Mouse (Mus musculus): ENCODE measurements around the gene Pik3c2a. TPM values are rescaled to one million over a fixed set of nuclear protein-coding genes. Genes with fewer than 3 reads are reported as not detected.
"Not testable (repeated sequence)": the region's sequence is repeated elsewhere in the genome, so short reads cannot be mapped to it uniquely, and the experiment has no call there.

The Pik3c2a gene
- total RNA-seq, 2 experiments from 2014 or later: 23.4 to 25.9 TPM

DNA sequence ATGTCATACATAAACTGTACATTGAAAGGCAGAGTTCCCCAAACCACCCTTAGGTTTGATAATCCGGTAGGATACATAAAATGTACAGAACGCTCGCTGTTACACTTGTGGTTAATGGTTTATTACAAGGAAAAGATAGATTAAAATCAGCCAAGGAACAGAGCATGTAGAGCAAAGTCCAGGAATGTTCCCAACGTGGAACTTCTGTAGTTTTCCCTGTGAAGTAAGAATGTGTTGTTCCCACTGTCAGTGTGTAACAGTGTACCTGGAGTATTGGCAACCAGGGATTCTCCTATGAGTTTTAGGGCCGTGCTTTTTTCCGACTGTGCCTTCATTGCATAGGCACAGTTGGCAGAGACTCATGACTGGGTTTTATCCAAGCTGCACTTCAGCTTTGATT, 17.5 kb downstream of the Pik3c2a start:
- no peak for DNase-seq
- intact Hi-C loops (cut with DNase I): no loop called here

GRCm38 (mm10) chr7:116421081-116421480, 22.2 kb downstream of the Pik3c2a start:
- intact Hi-C loops (cut with DNase I): no loop called here
- no peak for DNase-seq

DNA sequence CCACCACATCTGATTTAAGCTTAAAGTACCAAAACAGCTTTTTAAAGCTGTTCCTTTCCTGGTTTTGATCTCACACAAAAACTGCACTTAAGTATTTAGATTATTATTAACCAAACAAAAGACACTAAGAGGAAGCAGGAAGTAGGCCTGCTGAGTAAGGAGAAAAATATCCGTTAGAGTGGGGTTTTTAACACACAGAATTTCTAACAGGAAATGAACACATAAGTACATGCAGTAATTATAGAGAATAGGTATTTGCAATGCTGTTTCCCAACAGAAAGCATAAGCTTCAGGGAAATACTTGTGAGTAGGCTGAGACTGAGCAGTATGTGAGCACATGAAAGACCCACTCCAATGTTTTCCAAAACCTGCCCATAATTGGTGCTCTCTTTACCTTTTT, 33.8 kb downstream of the Pik3c2a start:
- no peak for DNase-seq
- intact Hi-C loops (cut with DNase I): no loop called here

GRCm38 (mm10) chr7:116392329-116392728, 50.9 kb downstream of the Pik3c2a start:
- intact Hi-C loops (cut with DNase I): no loop called here
- no peak for DNase-seq

DNA sequence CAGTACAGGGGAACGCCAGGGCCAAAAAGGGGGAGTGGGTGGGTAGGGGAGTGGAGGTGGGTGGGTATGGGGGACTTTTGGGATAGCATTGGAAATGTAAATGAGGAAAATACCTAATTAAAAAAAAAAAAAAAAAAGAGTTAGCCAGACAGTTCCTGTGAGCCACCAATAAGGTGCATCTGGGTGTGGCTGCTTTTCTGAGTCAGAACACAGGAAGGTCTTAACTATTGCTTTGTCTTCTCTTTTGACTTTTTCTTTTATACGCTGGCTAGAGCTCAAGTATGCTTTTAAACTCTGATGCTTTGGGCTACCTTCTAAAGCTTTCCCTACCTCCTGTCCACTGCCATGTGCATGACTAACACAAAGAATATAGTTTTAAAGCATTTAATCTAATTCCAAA, 55.9 kb downstream of the Pik3c2a start:
- DNase-seq; intact Hi-C loops (cut with DNase I): not testable (repeated sequence)

GRCm38 (mm10) chr7:116379181-116379580, 64.1 kb downstream of the Pik3c2a start:
- intact Hi-C loops (cut with DNase I); DNase-seq: not testable (repeated sequence)

GRCm38 (mm10) chr7:116374284-116374683, 69.0 kb downstream of the Pik3c2a start:
- no peak for DNase-seq
- intact Hi-C loops (cut with DNase I): no loop called here

DNA sequence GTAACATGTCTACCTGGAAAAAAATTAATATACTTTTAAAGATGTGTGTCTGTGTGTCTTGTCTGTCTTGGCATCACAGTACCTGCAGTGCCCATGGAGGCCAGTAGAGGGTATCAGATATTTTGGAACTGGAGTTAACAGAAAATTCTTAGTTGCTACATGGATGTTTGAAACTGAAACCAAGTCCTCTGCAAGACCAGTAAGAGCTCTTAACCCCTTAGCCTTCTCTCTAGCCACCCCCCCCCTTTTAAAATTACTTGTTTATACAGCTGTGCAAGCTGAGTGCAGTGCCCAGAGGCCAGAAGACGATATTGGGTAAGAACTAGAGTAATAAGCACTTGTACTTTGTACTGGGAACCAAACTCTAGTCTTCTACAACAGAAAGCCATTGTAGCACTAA, 107.0 kb downstream of the Pik3c2a start:
- intact Hi-C loops (cut with DNase I): loop anchor here (5.0 kb wide), 1 partner anchor 271 kb away; no protein-coding TSS in a partner anchor
- peak; percentile 63 to 76 for DNase-seq

GRCm38 (mm10) chr7:116335133-116335532, 108.1 kb downstream of the Pik3c2a start:
- intact Hi-C loops (cut with DNase I): loop anchor here (5.0 kb wide), 1 partner anchor 272 kb away; no protein-coding TSS in a partner anchor
- DNase-seq: no peak

DNA sequence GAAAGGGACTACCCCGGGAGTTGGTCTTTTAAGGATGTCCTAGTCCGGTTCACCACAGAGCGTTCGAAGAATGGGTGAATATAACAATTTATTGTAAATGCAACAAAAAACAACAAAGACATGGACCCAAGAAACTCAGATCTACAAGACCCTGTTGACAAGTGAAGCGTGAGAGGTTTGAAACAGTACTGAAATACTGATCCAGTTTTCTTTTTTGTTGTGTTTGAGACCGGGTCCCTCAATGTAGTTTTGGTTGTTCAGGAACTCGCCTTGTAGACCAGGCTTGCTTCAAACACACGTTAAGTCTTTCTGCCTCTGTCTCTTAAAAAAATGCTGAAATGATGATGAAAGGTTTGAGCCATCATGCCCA, 108.6 kb downstream of the Pik3c2a start:
- DNase-seq: no peak
- intact Hi-C loops (cut with DNase I): loop anchor here (5.0 kb wide), 2 partner anchors 108 to 273 kb away; partner anchors contain the start of gene Pik3c2a

DNA sequence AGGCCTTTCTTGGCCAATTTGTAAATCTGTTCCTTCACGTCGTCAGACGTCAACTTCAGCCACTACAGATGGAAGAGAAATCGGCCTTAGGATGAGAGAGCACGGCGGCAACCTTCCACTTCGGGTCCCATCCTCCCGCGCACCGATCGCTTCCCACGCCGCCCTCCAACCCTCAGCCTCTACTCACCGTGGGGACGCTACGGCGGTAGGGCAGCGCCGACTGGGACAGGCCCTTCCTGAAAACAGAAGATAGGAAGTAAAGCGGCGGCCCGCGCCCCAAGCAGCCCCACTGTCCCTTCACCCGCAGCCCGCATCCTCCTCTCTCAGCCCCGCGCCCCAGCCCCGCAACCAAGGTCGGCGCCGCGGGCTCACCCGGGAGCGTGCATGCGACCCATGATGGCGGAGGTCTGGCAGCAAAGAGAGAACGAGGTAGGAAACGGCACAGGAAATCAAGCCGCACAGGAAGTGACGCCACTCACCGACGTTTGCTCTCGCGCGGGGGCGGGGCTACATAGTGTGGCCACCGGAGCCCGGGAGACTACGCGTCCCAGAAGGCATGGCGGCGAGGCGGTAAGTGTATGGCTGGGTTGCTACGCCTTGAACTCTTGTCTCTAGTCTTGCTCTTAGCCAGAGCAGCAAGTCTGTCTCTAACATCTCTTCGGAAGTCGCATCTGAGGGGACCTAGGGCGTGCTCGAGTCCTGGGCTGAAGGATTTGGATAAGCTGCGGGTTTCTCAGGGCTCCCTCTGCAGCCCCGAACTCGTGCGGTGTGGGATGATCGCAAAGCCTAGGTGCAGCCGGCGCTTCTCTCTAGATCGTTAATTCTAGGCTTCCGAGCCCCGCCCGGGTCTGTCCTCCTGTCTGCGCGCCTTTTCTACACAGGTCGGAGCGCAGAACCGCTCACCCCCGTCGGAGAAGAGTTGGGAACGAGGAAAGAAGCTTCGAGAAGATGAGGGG, 109.3 kb downstream of the Pik3c2a start, which contains the start of gene Rps13:
Rps13 (minus strand) TSS at position 483 of the 956 bp plus-strand sequence.
- intact Hi-C loops (cut with DNase I): loop anchor here (5.0 kb wide), 1 partner anchor 108 kb away; the partner anchor contains the start of gene Pik3c2a
- DNase-seq: peak; percentile 97 to 98

- intact Hi-C loops (cut with DNase I): loop anchor here (5.0 kb wide), 1 partner anchor 111 kb away; the partner anchor contains the start of gene Pik3c2a
- DNase-seq: no peak
Measured at GRCm38 (mm10) chr7:116331246-116331645, 112.0 kb downstream of the Pik3c2a start.

- no peak for DNase-seq
Measured at GRCm38 (mm10) chr7:116329858-116330257, 113.4 kb downstream of the Pik3c2a start.

DNA sequence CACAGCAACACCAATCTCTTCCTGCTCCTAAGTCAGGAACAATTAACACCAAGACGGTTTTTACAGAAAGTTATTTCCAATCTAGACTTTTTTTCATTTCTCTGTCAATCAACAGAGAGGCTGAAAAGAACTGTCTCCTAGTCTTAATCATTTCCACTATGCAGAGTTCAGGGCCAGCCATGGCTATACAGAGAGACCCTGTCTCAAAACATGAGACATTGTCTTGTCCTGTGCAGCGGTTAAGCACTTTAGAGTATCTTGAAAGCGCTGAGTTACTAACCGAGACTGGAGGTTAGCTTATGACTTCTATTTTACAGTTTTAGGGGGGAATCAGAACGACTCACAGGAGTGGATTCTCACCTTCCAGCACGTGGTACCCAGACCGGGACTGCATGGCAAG, 114.5 kb downstream of the Pik3c2a start:
- intact Hi-C loops (cut with DNase I): loop anchor here (10.0 kb wide), 1 partner anchor 194 kb away; no protein-coding TSS in a partner anchor

More at GRCm38 (mm10) chr7:116329858-116330257, 113.4 kb downstream of the Pik3c2a start:
- intact Hi-C loops (cut with DNase I): loop anchor here (5.0 to 10.0 kb wide), 2 partner anchors 112 to 195 kb away; partner anchors contain the start of gene Pik3c2a

DNA sequence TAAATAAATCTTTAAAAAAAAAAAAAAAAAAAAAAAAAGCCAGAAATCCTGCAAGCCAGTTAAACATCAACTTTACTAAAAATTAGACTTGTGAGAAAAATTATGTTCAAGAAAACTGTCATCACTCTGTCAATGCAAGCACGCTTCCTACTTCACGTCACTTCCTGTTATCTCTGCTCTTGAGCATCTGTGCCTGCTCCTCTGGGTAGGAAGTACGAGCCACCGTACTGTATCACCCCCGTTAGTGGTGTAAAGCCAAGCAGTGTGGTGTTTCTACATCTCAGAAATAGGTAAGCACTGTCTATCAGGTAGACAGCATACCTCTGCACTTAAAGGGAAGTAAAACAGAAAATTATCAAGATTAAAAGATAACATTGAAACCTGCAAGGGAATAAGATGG, 115.3 kb downstream of the Pik3c2a start:
- intact Hi-C loops (cut with DNase I): loop anchor here (10.0 kb wide), 1 partner anchor 193 kb away; no protein-coding TSS in a partner anchor
- DNase-seq: no peak

More for the DNA sequence above, 114.5 kb downstream of the Pik3c2a start:
- DNase-seq: no peak

DNA sequence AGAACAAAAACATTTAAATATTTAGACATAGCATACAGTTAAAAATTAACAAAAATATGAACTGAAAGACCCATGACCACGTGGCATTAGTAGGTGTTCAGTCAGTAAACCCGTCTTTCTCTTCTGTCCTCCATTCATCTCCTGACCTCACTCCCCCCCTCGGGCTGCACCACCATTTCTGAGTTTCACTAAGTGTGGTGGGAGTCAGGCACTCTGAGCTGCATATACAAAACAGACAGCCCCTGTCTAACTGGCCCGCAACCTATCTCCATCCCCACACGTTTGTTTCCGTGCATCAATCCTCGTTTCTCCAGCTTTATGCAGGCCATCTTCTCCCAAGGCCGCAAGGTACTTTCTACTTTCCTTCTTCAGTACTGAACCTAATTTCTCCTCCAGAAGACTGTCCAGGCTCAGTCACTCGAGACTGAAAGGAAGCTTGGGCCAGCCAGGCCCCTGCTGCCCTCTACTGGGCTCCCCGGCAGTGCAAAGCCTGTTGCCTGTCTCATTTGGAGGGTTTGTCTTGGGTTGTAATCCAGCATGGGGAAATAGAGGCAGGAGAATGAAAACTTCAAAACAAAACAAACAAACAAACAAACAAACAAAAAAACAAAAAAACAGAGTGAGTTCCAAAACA, 119.8 kb downstream of the Pik3c2a start:
- intact Hi-C loops (cut with DNase I): loop anchor here (2.0 to 10.0 kb wide), 4 partner anchors 61 to 189 kb away; no protein-coding TSS in a partner anchor
- DNase-seq: peak; percentile 72 to 81

DNA sequence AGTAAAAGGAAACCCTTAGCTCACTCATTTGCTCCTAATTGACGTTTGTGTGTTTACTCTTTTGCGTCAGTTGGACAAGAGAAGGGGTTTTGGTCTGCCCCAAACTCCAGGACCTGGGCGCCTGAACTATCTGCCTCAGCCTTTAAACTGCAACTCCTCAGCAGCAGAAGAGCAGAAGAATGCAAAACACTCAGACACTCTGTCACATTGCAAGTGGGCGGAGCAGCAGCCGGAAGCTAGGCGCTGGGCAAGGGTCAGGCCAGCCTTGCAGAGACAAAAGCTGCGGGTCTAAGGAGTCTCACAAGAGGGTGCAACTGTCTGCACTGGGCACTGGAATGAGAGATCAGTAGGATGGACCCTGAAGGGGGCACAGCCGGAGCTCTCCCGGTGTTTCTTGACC, 133.8 kb downstream of the Pik3c2a start:
- DNase-seq: no peak
- intact Hi-C loops (cut with DNase I): no loop called here

DNA sequence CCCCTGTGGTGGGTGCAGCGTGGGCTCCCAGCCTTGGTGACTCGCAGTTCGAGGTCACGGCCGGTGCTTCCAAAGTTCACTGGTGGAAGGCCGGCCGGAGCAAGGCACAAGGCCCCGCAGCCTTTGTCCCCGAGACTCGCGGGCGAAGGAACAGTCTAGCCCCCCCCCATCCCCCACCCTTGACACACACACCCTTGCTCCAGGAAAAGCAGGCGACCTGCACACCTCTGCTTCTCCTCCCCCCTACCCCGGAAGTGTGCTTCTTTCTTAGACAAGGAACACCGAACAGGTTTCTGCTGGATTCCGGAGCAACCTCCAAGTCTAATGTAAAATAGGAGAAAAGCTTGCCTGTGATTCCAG, 134.6 kb downstream of the Pik3c2a start:
- intact Hi-C loops (cut with DNase I): no loop called here
- DNase-seq: no peak

DNA sequence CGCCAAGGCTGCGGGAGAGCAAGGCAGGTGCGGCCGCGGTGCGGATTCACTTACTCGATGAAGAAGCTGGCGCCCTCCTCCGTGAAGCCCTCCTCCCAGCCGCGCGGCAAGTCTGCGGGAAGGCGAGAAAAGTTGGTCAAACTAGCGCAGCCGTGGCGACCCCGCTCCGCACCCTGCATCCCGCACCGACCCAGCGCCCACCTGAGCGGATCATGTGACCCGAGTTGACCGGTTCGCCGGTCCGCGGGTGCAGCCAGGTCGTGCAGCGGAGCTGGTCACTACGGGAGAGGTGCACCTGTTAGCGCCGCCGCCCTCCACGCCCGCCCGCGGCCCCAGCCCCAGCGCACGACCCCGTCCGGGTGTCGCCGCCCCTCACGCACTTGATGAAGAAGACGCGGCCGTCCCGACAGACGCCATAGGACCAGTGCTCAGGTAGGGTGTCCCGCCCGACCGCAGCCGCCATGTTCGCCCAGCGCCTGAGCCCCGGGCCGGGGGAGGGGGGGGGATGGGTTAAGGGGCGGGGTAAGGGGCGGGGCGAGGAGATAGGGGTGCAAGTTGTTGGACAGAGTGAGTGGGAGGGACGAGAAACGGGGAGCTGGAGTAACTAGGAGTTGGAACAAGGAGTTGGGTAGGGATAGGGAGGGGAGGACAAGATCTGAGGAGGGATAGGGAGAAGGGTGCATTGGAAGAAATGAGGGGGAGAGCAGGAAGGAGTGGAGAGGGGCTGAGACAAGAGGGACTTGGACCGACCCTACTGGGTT, 135.2 kb downstream of the Pik3c2a start, which contains the start of gene Plekha7:
Plekha7 (minus strand) TSS at position 506 of the 761 bp plus-strand sequence.
- intact Hi-C loops (cut with DNase I): no loop called here
- peak; percentile 24 to 34 for DNase-seq
